Mouse (Mus musculus) layer of hippocampus, adult 2 months (tissue): ENCODE measurements around the gene Mcm7. TPM values are rescaled to one million over a fixed set of nuclear protein-coding genes. Genes with fewer than 3 reads are reported as not detected.

Source experiments
- DNase-seq, 2 experiments: peaks; one replicate each; pipeline ENCODE4 v3.0.0; 2022; ENCODE audit warnings: low spot score in 2 of 2
- H3K27ac ChIP-seq: fragments of 200-600 bp; 2 replicates; pipeline ENCODE4 v1.8.1; 2022
- H3K4me3 ChIP-seq: fragments of 200-600 bp; 2 replicates; pipeline ENCODE4 v1.8.1; 2022; ENCODE audit warnings: mild to moderate bottlenecking
- CTCF ChIP-seq: fragments of 200-600 bp; conservative IDR thresholded peaks from 2 replicates; pipeline ENCODE4 v1.8.1; 2022; ENCODE audit warnings: antibody characterized with exemption, mild to moderate bottlenecking, moderate library complexity
- microRNA-seq, 2 experiments: library from miRNA; unstranded; fragments of <30 nt; microRNA quantifications; one replicate each; pipeline ENCODE4 v1.2.0; 2021
- total RNA-seq, 2 experiments: library from RNA; stranded (reverse); gene quantifications; 2 replicates each; pipeline ENCODE4 v1.2.3; 2021

Mcm7 gene
- total RNA-seq, 2 experiments from 2014 or later, result 18.6 to 18.8 TPM

DNA sequence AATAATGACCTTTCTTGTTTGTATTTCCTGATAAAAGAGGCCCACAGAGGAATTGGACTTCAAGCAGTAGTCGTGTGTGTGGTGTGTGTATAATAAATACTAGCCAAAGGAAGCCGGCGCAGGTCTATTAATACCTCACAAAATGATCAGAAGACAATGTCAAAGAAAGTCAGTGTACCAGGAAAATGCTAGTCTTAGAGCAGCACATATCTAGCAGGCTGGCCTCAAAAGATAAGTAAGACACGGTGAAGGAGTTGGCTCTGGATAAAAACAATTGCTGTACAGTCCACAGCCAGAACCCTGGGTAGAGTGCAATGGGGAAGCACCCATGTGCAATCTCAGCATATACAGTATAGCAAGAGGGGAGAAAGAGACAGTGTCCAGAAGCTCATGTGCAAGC lies 35.0 kb downstream of the Mcm7 start:
- no peak overlapping the region for H3K4me3 ChIP-seq
- H3K27ac ChIP-seq, result no peak overlapping the region
- no peak for TF ChIP-seq CTCF
- DNase-seq, result no peak

DNA sequence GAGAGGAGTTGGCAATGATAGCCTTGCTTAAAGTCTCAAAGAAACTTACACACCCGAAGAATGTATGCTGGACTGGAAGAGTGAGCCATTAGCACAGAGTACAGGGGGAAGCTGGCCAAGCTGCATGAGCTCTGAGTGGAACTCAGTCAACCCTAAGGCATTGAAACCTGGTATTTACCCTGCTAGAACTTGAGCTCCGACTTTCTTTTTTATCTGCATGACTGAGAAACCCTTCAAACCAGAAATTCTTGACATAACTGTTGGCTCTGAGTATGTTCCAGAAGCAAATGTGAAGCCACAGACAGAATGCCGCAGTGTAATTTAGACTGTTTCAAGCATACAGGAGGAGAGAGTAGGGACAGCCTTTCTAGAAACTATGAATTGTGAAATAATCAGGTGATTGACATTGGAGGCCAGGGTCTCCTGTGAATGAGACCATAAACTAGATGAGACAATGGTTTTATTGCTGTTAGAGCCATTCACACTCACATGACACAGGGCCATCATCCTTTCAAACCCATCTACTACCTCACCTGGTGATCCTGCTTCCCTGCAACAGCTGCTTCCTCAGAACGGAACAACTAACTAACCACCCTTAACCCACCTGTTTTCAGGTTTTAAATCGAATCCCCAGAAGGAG lies 39.7 kb downstream of the Mcm7 start:
- Histone ChIP-seq H3K27ac (no peak overlapping the region), H3K4me3 (no peak overlapping the region)
- no peak for TF ChIP-seq CTCF
- DNase-seq, result no peak

DNA sequence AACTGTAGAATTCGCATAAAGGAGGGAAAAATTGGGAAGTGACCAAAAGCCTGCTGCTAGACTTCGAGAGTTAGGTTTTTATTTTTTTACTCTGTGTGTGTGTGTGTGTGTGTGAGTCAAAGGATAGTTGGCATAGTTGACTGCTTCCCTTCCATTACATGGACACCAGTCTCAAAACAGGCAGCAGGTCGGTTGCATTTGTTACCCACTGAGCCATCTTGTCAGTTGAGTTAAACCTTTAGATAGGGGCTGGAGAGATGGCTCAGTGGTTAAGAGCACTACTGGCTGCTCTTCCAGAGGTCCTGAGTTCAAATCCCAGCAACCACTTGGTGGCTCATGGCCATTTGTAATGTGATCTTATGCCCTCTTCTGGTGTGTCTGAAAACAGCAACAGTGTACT lies 54.2 kb downstream of the Mcm7 start:
- DNase-seq, result no peak
- Histone ChIP-seq H3K4me3 (no peak overlapping the region), H3K27ac (no peak overlapping the region)
- TF ChIP-seq CTCF, result peak; percentile 41

DNA sequence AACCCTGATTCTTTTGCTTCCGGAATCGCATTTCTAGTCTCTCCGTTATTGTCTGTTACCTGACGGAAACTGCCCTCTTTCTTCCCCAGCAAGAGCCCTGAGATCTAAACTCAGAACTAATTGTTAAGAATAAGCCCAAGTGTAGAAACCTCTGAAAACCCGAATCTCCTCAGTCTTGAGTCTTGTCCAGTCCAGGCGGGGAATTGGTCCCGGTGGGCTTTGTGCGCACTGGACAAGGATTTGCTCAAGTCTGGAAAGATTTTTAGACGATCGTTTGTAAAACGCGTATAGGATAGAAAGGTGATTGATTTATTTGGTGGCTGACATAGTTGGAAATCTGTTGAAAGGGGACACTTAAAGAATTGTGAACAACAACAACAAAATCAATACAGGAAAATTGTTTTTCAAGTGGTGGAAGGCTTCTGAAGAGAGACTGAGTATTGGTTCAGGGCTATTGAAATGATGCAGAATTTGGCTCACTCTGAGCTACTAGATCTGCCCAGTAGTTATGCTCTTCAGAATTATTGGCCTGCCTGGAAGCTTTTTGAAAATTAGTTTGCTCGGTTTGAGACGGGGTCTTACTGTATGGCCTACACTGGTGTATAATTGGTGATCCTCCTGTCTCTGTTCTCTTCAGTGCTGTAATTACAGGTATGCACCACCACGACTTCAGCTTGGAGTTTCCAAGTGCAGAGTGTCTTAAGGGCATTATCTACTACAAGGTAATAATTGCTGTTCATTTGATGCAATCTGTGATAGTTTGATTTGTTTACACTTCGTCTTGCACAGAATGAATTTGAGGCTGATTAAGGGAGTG lies 54.8 kb downstream of the Mcm7 start:
- peak overlapping the region; percentile 89 for H3K4me3 ChIP-seq
- no peak for TF ChIP-seq CTCF
- no peak for DNase-seq
- H3K27ac ChIP-seq, result peak overlapping the region; percentile 97

DNA sequence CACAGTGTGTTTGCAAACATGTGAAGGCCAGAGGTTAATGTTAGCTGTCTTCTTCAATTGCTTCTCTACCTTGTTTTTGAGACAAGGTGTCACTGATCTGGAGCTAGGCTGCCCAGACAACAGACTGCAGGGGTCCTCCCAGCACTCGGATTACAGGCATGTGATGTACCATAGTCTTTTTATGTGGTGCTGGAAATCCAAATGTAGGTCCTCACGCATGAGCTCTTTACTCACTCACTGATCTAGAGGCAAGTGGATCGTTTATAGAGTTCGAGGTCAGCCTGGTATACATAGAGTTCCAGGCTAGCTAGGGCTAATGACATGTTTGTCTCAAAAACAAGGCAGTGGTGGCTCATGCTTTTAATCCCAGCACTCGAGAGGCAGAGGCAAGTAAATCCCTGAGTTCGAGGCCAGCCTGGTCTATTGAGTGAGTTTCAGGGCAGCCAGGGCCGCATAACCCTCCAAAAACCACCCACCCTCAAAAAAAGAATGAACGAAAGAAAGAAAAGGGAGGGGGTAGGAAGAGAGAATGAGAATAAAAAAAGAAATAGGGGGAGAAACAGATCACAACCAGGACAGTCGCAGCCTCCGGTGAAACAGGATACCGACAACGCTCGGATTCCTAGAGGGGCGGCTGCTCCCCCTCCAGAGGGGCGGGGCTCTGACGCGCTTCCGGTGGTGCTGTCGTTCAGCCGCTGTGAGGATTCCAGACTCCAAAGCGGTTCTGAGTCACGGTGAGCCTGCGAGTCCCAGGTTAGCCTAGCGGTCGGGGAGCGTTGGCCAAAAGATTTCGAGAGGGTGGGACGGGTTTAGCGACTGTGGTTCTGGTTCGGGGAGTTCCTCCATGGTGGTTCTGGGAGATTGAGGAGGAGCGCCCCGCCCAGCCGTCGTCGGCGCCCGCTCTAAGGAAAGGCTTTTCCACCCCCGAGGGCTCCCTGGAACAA lies 55.7 kb downstream of the Mcm7 start, which contains the start of gene Zscan21:
Gene Zscan21 (plus strand): TSS at position 649 of the 944 bp plus-strand sequence.
- Histone ChIP-seq H3K27ac (peak within 1 kb of the TSS; percentile 97), H3K4me3 (peak within 1 kb of the TSS; percentile 89)
- peak; percentile 46 for TF ChIP-seq CTCF
- DNase-seq, result peak; percentile 88 to 89

Small RNA genes lying within 50 kb of the gene (microRNA-seq; reads per million reads assigned to microRNA genes)
- gene Mir106b, result 463 to 542 reads per million in 2 experiments
- gene Mir25, result 59.8 to 60.4 reads per million in 2 experiments
- gene Mir93, result 1,438 to 1,475 reads per million in 2 experiments

Other genes starting within 250 kb of the Mcm7 start
- gene Gjc3, start 209.3 kb downstream of the Mcm7 start, total RNA-seq, result 10 to 100 TPM; 23.1 to 24.3 TPM
- gene Azgp1, start 190.9 kb downstream of the Mcm7 start, total RNA-seq, result not detected
- gene Smok3a, start 151.2 kb downstream of the Mcm7 start, total RNA-seq, result not detected
- not detected for gene Smok3b, start 151.0 kb downstream of the Mcm7 start, total RNA-seq
- gene Smok3c, start 119.2 kb downstream of the Mcm7 start, total RNA-seq, result not detected
- 10 to 100 TPM; 39.7 to 42.3 TPM for gene Zkscan1, start 87.3 kb downstream of the Mcm7 start, total RNA-seq
- 10 to 100 TPM; 13.7 to 16.2 TPM for gene Zscan21, start 55.5 kb downstream of the Mcm7 start, total RNA-seq
- gene Zfp113, start 16.7 kb downstream of the Mcm7 start, total RNA-seq, result 10 to 100 TPM; 13.4 to 14.6 TPM
- 100 to 1,000 TPM; 141 to 145 TPM for gene Cops6, start 11.4 kb downstream of the Mcm7 start, total RNA-seq
- gene Ap4m1, start 420 bp downstream of the Mcm7 start, total RNA-seq, result 10 to 100 TPM; 25.6 to 26.2 TPM
- 10 to 100 TPM; 42.0 to 42.2 TPM for gene Taf6, start 15.0 kb upstream of the Mcm7 start, total RNA-seq
- gene Cnpy4, start 15.1 kb upstream of the Mcm7 start, total RNA-seq, result 10 to 100 TPM; 13.4 to 16.5 TPM
- 1 to 10 TPM; 8.2 to 8.4 TPM for gene Mblac1, start 21.9 kb upstream of the Mcm7 start, total RNA-seq
- gene Nxpe5, start 53.5 kb upstream of the Mcm7 start, total RNA-seq, result not detected
- gene Lamtor4, start 83.1 kb upstream of the Mcm7 start, total RNA-seq, result 10 to 100 TPM; 60.0 to 60.9 TPM
- 10 to 100 TPM; 68.1 to 77.0 TPM for gene BC037034, start 91.6 kb upstream of the Mcm7 start, total RNA-seq
- gene Gal3st4, start 100.4 kb upstream of the Mcm7 start, total RNA-seq, result 1 to 10 TPM; 3.2 to 3.7 TPM
- gene Gm43720, start 107.5 kb upstream of the Mcm7 start, total RNA-seq, result under 1 TPM in 1 of 2 experiments, not detected in 1; 0.12 TPM
- 1 to 10 TPM; 2.4 to 2.5 TPM for gene Gpc2, start 107.6 kb upstream of the Mcm7 start, total RNA-seq
- gene Stag3, start 107.8 kb upstream of the Mcm7 start, total RNA-seq, result under 1 TPM; 0.44 to 0.79 TPM
- not detected for gene Pvrig, start 169.5 kb upstream of the Mcm7 start, total RNA-seq